Mouse (Mus musculus): ENCODE data around the gene Olfr247. TPM values are rescaled to one million over a fixed set of nuclear protein-coding genes. Genes with fewer than 3 reads are reported as not detected.

Olfr247 gene
- polyA plus RNA-seq, 1 experiment from 2014 or later, result not detected

- no peak within 1 kb of the TSS for H3K9ac ChIP-seq (ENCODE audit: low read depth, low read length)
- H3K4me2 ChIP-seq, result no peak within 1 kb of the TSS
- WGBS, result 87% methylated on average over 2 of the region's 2 CpGs
- no peak for ATAC-seq (replicated peaks; ENCODE audit: low FRiP score)
- H3K27me3 ChIP-seq (replicated peaks; ENCODE audit: control insufficient read depth, insufficient read depth, low read length), result no peaks in the 10 kb centered on the region
- H3K36me3 ChIP-seq (ENCODE audit: control insufficient read depth, insufficient read depth, low read length), result no peaks in the 10 kb centered on the region
- H3K4me3 ChIP-seq (ENCODE audit: low read depth, low read length), result no peak within 1 kb of the TSS
- DNase-seq (ENCODE audit: low spot score), result no peak
- no peaks in the 10 kb centered on the region for H3K4me1 ChIP-seq (replicated peaks; ENCODE audit: control insufficient read depth, insufficient read depth, low read length)
- no peaks in the 10 kb centered on the region for H3K9me3 ChIP-seq (ENCODE audit: control insufficient read depth, low read length)
- no peak within 1 kb of the TSS for H3K27ac ChIP-seq (ENCODE audit: low read depth, low read length)
Measured at GRCm38 (mm10) chr10:129949000-129949399, 26.9 kb downstream of the Olfr247 start, which contains the start of gene Olfr818. Gene Olfr818 (minus strand): TSS chr10:129949100.

Other genes with a start within 250 kb of the Olfr247 start
- not detected in 2 replicates for gene Olfr805, start 246.8 kb downstream of the Olfr247 start, polyA plus RNA-seq (2014; fragmentation: Nextera tagmentation; extraction: Ambion mirVana)
- not detected in 2 replicates for gene Olfr806, start 234.2 kb downstream of the Olfr247 start, polyA plus RNA-seq (2014; fragmentation: Nextera tagmentation; extraction: Ambion mirVana)
- gene Olfr807, start 218.3 kb downstream of the Olfr247 start, polyA plus RNA-seq (2014; fragmentation: Nextera tagmentation; extraction: Ambion mirVana), result not detected in 2 replicates
- not detected in 2 replicates for gene Olfr808, start 210.7 kb downstream of the Olfr247 start, polyA plus RNA-seq (2014; fragmentation: Nextera tagmentation; extraction: Ambion mirVana)
- gene Olfr809, start 201.5 kb downstream of the Olfr247 start, polyA plus RNA-seq (2014; fragmentation: Nextera tagmentation; extraction: Ambion mirVana), result not detected in 2 replicates
- gene Olfr810, start 181.2 kb downstream of the Olfr247 start, polyA plus RNA-seq (2014; fragmentation: Nextera tagmentation; extraction: Ambion mirVana), result not detected in 2 replicates
- gene Olfr811, start 171.7 kb downstream of the Olfr247 start, polyA plus RNA-seq (2014; fragmentation: Nextera tagmentation; extraction: Ambion mirVana), result not detected in 2 replicates
- not detected in 2 replicates for gene Olfr812, start 130.0 kb downstream of the Olfr247 start, polyA plus RNA-seq (2014; fragmentation: Nextera tagmentation; extraction: Ambion mirVana)
- gene Olfr813, start 120.8 kb downstream of the Olfr247 start, polyA plus RNA-seq (2014; fragmentation: Nextera tagmentation; extraction: Ambion mirVana), result not detected in 2 replicates
- not detected in 2 replicates for gene Olfr814, start 96.3 kb downstream of the Olfr247 start, polyA plus RNA-seq (2014; fragmentation: Nextera tagmentation; extraction: Ambion mirVana)
- not detected in 2 replicates for gene Olfr815, start 70.3 kb downstream of the Olfr247 start, polyA plus RNA-seq (2014; fragmentation: Nextera tagmentation; extraction: Ambion mirVana)
- gene Olfr816, start 60.5 kb downstream of the Olfr247 start, polyA plus RNA-seq (2014; fragmentation: Nextera tagmentation; extraction: Ambion mirVana), result not detected in 2 replicates
- gene Olfr818, start 27.0 kb downstream of the Olfr247 start, polyA plus RNA-seq (2014; fragmentation: Nextera tagmentation; extraction: Ambion mirVana), result not detected in 2 replicates
- gene Olfr819, start 8.9 kb downstream of the Olfr247 start, polyA plus RNA-seq (2014; fragmentation: Nextera tagmentation; extraction: Ambion mirVana), result not detected in 2 replicates
- gene Gm10310, start 8.9 kb upstream of the Olfr247 start, polyA plus RNA-seq (2014; fragmentation: Nextera tagmentation; extraction: Ambion mirVana), result not detected in 2 replicates
- not detected in 2 replicates for gene Olfr820, start 36.5 kb upstream of the Olfr247 start, polyA plus RNA-seq (2014; fragmentation: Nextera tagmentation; extraction: Ambion mirVana)
- gene Olfr821, start 54.2 kb upstream of the Olfr247 start, polyA plus RNA-seq (2014; fragmentation: Nextera tagmentation; extraction: Ambion mirVana), result not detected in 2 replicates
- not detected in 2 replicates for gene Olfr822, start 95.1 kb upstream of the Olfr247 start, polyA plus RNA-seq (2014; fragmentation: Nextera tagmentation; extraction: Ambion mirVana)
- not detected in 2 replicates for gene Olfr823, start 139.2 kb upstream of the Olfr247 start, polyA plus RNA-seq (2014; fragmentation: Nextera tagmentation; extraction: Ambion mirVana)
- gene Olfr824, start 153.9 kb upstream of the Olfr247 start, polyA plus RNA-seq (2014; fragmentation: Nextera tagmentation; extraction: Ambion mirVana), result not detected in 2 replicates
- not detected in 2 replicates for gene Olfr825, start 190.6 kb upstream of the Olfr247 start, polyA plus RNA-seq (2014; fragmentation: Nextera tagmentation; extraction: Ambion mirVana)
- gene Olfr826, start 208.0 kb upstream of the Olfr247 start, polyA plus RNA-seq (2014; fragmentation: Nextera tagmentation; extraction: Ambion mirVana), result not detected in 2 replicates
- not detected in 2 replicates for gene Olfr827, start 238.3 kb upstream of the Olfr247 start, polyA plus RNA-seq (2014; fragmentation: Nextera tagmentation; extraction: Ambion mirVana)